Mouse (Mus musculus) embryonic fibroblast, embryonic 13.5 days (primary cell): Measurements from ENCODE around the gene Tmem54.

Source experiments
- CTCF ChIP-seq: IDR thresholded peaks from 2 replicates; pipeline ENCODE4 v1.5.1; 2011; ENCODE audit warnings: mild to moderate bottlenecking, control low read depth, low read length, moderate library complexity, borderline replicate concordance; ENCODE audit not compliant: insufficient read depth
- POLR2A ChIP-seq: IDR thresholded peaks from 2 replicates; pipeline ENCODE4 v1.6.1; 2011; ENCODE audit warnings: low read depth, mild to moderate bottlenecking, control low read depth, low read length, moderate library complexity

- TF ChIP-seq CTCF (no peak), POLR2A (no peak)
These were observed 37.5 kb upstream of the Tmem54 start for GRCm38 (mm10) chr4:129067638-129068415.
